Mouse (Mus musculus): ENCODE measurements around the gene Ephb4. TPM values are rescaled to one million over a fixed set of nuclear protein-coding genes. Genes with fewer than 3 reads are reported as not detected.

Gene Ephb4
- polyA plus RNA-seq, 1 experiment = 6.0 TPM

DNA sequence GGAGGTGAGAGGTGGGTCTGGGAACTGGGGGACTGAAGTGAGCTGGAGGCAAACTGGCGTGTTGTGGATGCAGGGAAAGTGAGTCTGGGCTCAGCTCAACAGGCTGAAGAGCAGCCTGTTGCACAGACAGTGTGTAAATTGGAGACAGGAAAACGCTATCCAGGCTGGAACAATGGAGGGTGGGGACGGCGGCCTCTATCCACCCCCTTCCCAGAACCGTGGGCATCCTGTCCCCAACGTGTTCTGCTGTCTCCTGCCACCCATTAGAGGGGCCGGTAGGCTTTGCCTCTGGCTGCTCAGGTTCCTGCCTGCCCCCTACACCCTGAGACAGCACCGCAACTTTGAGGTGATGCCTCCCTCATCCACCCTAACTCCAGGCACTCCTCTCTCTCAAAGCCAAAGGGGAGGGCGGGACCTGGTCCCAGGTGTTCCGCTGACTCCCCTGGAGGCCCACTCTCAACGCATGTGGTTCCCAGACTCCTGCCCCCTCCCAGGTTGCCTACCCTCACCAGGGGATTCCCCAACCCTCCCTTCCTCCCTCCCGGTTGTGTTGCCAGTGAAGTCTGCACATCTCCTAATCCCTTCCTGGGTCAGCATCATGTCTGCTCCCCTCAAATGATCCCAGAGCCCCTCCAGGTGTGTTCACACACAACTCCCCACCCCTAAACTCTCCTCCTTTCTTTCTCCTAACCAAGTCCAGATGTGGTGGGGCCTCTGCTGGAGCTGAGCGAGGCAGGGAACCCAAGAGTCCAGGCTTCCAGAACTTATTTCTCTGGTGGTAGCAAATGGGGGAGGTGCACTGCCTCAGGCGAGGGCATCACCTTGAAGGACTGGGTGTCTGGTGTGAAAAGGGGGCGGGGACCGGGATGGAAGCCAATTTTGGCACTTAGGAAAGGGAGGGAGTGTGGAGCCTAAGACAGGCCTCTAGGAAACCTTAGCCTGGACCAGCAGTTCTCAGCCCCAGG, 2.4 kb downstream of the Ephb4 start:
- DNase-seq (ENCODE audit: extremely low spot score in 1 of 2, low spot score in 1 of 2) = no peak

DNA sequence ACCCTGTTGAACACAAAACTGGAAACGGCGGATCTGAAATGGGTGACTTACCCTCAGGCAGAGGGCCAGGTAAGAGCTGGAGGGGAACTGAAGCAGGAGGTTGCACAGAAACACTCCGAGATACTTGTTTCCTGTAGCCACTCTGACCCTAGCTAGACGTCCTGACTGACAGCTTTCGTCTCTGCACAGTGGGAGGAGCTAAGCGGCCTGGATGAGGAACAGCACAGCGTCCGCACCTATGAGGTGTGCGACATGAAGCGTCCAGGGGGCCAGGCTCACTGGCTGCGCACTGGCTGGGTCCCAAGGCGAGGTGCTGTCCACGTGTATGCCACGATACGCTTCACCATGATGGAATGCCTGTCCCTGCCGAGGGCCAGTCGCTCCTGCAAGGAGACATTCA, 4.2 kb downstream of the Ephb4 start:
- no peak for DNase-seq (ENCODE audit: extremely low spot score in 1 of 2, low spot score in 1 of 2)

DNA sequence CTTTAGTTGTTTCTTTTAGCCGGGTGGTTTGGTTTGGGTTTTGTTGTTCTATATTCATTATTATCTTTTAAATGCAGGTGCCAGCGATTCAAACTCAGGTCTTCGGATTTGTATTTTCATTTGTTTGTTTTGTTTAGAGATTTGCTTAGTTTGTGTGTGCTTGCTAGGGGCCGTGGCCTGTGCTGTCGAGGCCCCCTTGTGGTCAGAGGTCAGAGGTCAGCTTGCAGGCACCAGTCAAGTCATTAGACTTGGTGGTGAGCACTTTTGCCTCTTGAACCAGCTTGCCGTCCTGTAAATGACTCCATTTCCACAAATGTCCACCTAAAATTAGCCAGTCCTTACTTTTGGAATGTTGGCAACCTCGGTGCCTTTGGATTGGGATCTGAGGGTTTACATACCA, 8.5 kb downstream of the Ephb4 start:
- DNase-seq (ENCODE audit: extremely low spot score in 1 of 2, low spot score in 1 of 2) = no peak

DNA sequence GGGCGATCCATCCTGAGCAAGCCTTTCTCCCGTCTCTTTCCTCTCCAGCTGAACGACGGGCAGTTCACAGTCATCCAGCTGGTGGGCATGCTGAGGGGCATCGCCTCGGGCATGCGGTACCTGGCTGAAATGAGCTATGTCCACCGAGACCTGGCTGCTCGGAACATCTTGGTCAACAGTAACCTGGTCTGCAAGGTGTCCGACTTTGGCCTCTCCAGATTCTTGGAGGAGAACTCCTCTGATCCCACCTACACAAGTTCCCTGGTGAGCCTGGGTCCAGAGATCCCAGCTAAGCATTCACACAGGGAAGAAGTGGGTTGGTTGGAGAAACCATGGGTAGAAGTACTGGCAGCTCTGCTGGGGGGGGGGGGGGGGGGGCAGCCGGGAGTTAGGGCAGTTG, 19.8 kb downstream of the Ephb4 start:
- DNase-seq (ENCODE audit: extremely low spot score in 1 of 2, low spot score in 1 of 2) = no peak

DNA sequence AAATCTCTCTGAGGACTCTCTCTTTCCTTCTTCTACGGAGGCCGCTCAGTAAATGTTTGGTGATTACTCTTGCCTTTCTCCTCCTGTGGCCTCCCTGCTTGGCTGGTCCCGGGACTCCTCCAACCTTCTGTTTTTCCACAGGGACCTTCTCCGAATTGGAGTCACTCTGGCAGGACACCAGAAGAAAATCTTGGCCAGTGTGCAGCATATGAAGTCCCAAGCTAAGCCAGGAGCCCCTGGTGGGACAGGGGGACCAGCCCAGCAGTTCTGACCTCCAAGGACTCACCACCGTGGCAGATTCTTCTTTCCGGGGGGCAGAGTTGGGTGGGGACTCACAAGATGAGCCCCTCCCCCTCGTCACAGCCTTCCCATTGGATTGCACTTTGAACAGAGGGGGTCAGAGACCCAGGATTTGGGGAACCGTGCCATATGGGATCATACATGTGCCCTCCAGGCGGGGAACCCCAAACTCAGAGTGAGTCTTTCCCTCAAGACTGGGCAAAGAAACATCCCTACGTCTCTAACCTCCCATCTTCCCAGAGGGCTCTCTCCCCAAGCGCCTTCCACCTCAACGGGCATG, 23.6 kb downstream of the Ephb4 start:
- DNase-seq (ENCODE audit: extremely low spot score in 1 of 2, low spot score in 1 of 2) = no peak

DNA sequence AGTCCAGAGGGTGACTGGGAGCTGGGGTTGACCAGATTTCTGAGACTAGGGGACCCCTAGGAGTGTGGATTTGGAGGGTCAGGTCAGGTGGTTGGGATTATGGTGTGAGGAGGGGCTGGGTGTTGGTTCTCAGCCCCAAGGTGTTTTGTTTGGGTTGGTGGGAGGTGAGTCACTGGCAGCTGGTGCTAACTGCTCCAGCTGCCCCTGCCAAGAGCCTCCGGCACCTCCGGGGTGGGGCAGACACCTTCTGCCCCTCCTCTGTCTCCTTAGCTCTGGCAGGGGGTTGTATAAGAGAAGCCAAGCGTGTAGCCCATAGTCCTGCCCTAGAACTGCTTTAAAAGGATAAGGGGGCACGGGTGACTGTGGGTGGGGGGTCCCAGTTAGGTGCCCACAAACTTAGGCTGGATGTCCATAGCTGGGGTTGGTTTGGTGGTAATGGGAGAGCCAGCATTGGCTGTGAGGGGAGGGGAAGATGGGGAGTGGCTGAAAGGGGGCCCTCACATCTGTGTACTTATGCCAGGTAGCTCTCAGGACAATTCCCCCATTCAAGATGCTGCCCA, 24.7 kb downstream of the Ephb4 start:
- no peak for DNase-seq (ENCODE audit: extremely low spot score in 1 of 2, low spot score in 1 of 2)

DNA sequence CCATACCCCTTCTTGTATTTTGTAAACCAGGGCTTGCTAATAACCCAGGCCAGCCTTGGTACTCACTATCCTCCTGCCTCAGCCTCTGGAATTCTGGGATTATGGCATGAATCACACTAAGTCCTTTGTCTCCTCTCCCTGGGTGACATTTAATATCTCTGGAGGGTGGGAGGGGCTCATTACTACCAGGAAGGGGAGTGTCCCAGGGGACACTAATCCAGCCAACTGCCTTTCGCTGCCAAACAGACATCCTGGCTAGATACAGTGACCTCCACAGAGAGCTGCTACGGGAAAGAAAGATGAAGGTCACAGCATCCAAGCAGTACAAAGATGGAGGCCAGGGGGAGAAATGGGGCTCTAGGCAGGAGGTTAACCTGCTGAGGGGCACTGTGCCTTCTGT, 25.7 kb downstream of the Ephb4 start:
- DNase-seq (ENCODE audit: extremely low spot score in 1 of 2, low spot score in 1 of 2) = no peak

DNA sequence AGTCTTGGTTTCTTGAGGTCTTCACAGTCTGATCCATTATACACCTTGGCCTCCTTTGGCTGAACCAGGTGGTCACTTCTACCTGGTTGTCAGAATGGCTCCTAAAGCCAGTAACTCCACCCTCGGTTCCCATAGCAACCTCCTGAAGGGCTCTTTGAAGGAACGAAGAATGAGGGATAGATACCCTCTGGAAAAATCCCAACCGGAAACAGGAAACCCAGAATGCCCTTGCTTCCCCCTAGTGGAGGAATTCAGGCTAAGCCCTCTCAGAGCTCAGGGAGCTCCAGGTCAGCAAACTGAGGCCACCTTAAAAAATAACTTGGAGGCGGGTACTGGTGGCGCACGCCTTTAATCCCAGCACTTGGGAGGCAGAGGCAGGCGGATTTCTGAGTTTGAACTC, 26.3 kb downstream of the Ephb4 start:
- DNase-seq (ENCODE audit: extremely low spot score in 1 of 2, low spot score in 1 of 2) = peak in 1 of 2 experiments; percentile 11

DNA sequence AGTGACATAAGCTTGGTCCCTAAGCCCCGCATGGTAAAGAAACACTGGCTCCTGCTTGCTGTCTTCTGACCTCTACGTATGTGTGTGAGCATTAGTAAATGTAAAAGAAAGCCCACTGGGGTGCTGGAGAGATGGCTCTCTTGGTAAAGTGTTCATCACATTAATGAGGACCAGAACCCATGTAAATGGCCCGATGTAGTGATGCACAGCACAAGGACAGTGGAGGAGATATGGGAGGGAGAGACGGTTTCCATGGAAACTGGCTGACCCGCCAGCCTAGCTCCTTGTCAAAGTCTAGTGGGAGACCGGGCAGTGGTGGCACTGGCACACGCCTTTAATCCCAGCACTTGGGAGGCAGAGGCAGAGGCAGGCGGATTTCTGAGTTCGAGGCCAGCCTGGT, 26.8 kb downstream of the Ephb4 start:
- no peak for DNase-seq (ENCODE audit: extremely low spot score in 1 of 2, low spot score in 1 of 2)

DNA sequence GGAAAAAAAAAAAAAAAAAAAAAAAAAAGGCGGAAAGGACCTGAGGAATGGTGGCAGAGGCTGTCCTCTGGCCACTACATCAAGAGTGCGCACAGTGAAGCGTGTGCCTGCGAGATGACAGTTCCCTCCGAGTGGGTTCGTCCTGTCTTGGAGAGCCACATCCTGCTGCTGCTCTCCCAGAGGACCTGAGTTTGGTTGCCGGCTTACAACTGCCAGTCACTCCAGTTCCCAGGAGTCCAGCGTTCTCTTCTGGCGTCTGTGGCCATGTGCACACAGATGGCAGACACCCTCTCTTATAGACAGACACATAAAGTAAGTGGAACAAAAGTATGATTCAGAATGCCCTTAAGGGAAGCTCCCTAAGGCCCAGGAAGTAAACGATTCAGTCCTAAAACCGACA, 27.3 kb downstream of the Ephb4 start:
- DNase-seq (ENCODE audit: extremely low spot score in 1 of 2, low spot score in 1 of 2) = no peak

DNA sequence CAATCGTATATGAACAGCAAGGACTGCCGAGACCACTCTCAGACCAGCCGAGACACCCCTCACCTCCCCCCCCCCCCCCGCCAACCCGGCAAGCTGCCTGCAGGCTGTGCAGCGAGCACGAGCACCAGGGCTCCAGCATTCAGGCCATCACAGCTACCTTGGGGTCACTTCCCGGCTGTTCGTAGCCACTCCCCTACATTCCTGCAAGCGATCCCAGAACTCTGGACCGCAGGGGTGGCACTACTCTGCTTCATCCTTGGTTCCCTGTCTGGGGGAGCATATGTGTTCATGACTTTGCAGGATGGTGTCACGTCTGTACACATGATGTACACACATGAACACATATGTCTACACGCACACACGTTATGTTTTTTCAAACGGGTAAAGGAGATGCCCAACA, 27.7 kb downstream of the Ephb4 start:
- no peak for DNase-seq (ENCODE audit: extremely low spot score in 1 of 2, low spot score in 1 of 2)

DNA sequence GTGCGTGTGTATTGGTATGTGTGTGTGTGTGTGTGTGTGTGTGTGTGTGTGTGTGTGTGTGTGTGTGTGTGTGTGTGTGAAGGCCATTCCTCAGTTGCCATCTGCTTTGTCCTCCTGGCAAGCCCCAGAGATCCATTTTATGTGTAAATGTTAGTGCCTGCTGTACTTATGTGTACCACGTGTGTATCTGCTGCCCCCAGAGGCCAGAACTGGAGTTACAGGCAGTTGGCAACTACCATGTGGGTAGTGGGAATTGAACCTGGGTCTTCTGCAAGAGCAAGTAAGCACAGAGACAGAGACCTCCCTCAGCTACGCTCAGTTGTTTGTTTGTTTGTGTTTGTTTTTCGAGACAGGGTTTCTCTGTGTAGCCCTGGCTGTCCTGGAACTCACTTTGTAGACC, 31.2 kb downstream of the Ephb4 start:
- DNase-seq (ENCODE audit: extremely low spot score in 1 of 2, low spot score in 1 of 2) = peak in 1 of 2 experiments; percentile 66

DNA sequence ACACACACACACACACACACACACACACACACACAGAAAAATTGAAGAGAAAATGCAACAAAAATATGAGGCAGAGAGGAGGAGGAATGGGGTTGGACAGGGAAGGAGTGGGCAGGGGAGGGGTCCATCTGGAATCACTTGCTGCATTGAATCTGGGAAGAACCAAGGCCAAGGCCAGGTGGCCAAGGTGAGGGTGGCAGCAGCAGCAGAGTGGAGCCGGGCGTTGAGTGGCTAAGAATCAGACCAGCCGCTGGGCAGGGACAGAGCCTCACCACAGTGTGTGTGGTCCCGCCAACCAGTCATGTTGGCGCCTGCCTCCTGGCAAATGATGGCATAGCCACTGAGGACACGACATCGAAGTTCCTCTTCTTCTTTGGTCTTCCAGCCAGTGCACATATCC, 33.5 kb downstream of the Ephb4 start:
- DNase-seq (ENCODE audit: extremely low spot score in 1 of 2, low spot score in 1 of 2) = no peak

DNA sequence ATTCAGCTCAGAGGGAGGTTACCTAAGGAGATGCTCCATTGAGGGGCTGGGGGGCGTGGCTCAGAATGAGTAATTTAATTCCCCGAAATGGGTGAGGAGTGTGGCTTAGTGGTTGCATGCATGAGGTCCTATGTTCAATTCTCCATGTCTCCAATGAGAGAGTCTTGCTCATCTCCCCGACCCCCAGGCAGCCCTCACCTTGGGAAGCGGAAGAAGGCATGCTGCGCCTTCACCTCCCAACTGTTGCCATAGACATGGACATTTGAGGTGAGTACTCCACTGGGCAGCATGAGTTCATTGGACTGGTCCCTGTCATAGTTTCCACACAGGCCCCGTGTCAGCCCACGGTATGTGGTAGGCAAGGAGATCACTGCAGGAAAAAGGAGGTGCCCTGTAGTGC, 36.8 kb downstream of the Ephb4 start:
- DNase-seq (ENCODE audit: extremely low spot score in 1 of 2, low spot score in 1 of 2) = no peak

DNA sequence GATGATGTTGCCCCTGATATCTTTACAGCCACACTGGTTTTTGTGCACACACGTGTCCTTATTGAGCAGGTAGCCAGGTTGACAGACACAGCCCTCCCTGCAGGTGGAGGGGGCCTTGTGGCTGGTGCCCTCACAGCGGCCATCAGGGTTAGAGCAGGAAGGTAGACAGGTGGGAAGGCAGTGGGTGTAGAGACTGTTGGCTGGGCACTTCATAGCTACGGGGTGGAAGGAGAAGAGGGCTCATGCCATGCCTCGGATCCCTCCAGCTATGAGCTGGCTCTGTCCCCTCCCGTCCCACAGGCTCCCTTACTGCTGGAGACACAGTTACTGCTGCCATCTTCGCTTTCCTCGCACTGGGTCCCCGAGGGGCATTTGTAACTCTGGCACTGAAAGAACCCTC, 41.7 kb downstream of the Ephb4 start:
- DNase-seq (ENCODE audit: extremely low spot score in 1 of 2, low spot score in 1 of 2) = no peak

DNA sequence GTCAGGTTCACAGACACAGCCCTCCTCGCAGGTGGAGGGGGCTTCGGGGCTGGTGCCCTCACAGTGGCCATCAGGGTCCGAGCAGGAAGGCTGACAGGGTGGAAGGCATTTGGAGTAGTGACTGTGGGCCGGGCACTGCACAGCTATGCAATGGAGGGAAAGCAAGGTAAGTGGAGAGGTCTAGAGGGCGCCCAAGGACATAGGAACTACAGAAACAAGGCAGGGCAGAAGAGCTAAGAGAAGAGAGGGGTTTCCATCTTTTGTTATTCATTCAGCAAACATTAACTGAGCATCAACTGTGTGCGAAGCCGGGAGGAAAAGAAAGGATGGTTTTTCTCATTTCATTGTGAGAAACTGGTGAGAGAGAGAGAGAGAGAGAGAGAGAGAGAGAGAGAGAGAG, 44.5 kb downstream of the Ephb4 start:
- no peak for DNase-seq (ENCODE audit: extremely low spot score in 1 of 2, low spot score in 1 of 2)

DNA sequence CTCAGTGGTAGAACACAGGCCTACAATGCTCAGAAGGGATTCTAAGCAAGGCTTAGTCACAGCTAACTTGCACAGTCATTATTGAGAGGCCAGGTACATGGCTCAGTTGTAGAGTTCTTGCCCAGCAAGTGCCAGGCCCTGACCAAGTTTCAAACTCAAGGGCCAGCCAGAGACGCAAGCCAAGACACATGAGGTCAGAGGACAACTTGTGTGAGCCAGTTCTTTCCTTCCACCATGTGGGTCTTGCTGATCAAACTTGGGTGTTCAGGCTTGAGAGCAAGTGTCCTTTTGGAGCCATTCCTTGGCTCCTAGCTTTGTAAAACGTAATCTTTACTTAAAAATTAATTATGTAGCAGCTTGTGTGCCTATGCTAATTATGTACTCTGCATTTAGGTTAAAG, 54.2 kb downstream of the Ephb4 start:
- DNase-seq (ENCODE audit: extremely low spot score in 1 of 2, low spot score in 1 of 2) = no peak

DNA sequence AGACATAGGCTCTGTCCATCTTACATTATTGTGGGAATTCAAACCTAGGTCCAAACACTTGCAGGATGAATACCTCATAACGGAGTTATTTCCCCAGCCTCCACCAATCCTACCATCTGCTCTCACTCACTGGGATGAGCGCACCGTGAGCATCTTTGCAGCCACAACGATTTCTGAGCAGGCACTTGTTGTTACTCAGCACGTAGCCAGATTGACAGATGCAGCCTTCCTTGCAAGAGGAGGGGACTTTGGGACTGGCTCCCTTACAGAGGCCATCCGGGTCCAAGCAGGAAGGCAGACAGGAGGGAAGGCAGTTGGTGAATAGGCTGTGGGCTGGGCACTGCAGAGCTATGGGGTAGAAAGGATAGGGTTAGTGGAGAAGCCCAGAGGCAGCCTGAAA, 59.5 kb downstream of the Ephb4 start:
- peak in 1 of 2 experiments; percentile 12 for DNase-seq (ENCODE audit: extremely low spot score in 1 of 2, low spot score in 1 of 2)

DNA sequence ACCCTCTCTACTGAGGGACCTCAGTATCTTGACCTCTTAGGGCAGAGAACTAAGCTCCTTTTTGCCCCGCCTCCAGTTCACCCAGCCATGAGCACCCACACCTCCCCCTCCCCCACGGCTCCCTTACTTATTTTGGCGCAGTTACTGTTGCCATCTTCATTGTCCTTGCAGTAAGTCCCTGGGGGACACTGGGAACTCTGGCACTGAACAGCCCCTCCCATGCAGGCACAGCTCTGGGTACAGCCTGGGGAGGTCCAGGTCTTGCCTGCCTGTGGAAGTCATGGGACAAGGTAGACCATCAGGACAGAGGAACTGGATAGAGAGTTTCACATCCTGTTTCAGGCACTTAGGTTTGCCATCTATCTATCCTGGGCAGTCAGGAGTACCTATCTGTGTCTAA, 60.2 kb downstream of the Ephb4 start:
- DNase-seq (ENCODE audit: extremely low spot score in 1 of 2, low spot score in 1 of 2) = no peak

DNA sequence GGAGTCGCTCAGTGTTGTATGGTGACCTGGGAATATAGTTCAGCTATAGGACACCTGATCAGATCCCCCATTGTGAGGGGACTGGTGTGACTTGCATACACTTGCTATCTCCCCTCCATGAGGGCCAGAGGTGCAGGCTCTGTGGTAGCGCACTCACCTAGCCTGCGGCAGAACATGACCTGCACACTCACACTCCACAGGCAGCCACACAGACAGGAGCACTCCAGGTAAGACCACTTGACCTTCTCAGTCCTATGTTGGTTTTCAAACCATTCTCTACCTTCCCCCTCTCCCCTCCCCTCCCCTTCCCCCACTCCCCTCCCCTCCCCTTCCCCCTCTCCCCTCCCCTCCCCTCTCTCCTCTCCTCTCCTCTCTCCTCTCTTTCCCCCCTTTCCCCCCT, 60.6 kb downstream of the Ephb4 start:
- no peak for DNase-seq (ENCODE audit: extremely low spot score in 1 of 2, low spot score in 1 of 2)

DNA sequence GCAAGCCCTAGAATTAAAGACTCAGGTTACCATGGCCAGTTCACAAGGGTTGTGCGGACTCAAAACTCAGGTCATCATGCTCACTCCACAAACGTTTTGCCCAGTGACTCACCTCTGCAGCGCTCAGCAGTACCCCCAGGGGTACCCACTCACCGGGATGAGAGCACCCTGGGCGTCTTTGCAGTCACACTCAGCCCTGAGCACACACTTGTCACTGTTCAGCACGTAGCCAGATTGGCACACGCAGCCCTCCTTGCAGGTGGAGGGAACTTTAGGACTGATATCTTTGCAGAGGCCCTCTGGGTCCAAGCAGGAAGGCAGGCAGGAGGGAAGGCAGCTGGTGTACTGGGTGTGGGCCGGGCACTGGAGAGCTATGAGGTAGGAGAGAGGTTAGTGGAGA, 61.3 kb downstream of the Ephb4 start:
- no peak for DNase-seq (ENCODE audit: extremely low spot score in 1 of 2, low spot score in 1 of 2)

DNA sequence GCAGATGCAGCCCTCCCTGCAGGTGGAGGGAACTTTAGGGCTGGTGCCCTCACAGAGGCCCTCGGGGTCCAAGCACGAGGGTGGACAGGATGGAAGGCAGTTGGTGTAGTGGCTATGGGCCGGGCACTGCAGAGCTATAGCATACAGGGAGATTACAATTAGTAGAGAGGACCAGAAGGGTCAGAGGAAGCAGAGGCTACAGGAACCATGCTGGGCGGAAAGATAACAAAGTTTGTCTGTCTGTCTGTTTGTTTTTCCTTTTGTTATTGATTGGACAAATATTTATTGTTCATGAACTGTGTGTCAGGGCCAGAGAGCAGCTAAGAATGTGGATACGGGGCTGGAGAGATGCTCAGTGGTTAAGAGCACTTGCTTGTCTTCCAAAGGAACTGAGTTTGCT, 64.3 kb downstream of the Ephb4 start:
- no peak for DNase-seq (ENCODE audit: extremely low spot score in 1 of 2, low spot score in 1 of 2)
